8 mouse cellular contexts compared by ENCODE assay signal in the genomic region with DNA sequence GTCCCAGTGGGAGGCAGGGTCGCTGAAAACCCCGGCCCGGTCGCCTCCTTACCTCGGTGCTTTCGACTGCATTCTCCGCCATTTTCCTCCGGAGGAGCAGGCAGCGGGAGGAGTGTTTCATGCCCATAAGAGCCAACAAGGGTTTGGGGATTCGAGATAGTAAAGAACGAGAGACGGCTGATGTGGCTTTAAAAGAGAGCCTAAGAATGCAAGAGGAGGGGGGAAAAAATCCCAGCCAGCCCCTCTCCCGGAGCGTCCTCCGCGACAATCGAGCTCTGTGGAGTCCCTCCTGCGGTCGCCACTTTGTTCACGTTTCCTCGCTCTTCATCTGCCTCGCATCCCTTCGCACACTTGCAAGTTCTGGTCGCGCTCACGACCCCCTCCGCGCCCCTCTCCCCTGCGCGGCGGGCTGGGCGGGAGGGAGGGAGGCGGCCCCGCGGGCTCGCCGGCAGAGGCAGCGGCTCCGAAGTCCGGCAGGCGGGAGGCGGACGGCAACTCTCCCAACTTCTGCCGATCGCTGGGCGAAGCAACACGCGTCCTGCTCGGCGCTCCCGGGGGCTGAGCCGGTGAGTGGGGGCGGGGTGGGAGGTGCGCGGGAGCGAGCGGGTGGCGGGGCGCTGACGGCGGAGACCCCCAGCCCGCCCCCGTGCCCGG. TPM values are rescaled to one million over a fixed set of nuclear protein-coding genes. Genes with fewer than 3 reads are reported as not detected.
DNase-seq lines count a peak whose midpoint lies in the region; ATAC-seq and TF ChIP-seq lines count a peak whose summit lies in the region.

No protein-coding gene starts in this region.

- peak overlapping the region; percentile 97 for H3K4me2 ChIP-seq in midbrain, embryonic 11.5 days

- peak overlapping the region; percentile 63 for H3K4me3 ChIP-seq in left cerebral cortex, adult 2 months
- H3K4me3 ChIP-seq in hindbrain, embryonic 10.5 days: peak overlapping the region; percentile 81
- peak overlapping the region; percentile 72 for H3K4me3 ChIP-seq in midbrain, embryonic 11.5 days (ENCODE audit: low read depth, low read length)

- H3K9ac ChIP-seq in midbrain, embryonic 11.5 days (ENCODE audit: low read length): peak overlapping the region; percentile 77

- WGBS in hindbrain, embryonic 10.5 days: under 1% methylated on average over 64 of the region's 64 CpGs
- WGBS in midbrain, embryonic 11.5 days: under 1% methylated on average over 54 of the region's 64 CpGs

- peak; percentile 49 to 56 for DNase-seq in left cerebral cortex, adult 2 months (ENCODE audit: extremely low spot score in 1 of 2, low spot score in 2 of 2)
- DNase-seq in left cerebral cortex, adult 11 months (ENCODE audit: low spot score): no peak
- DNase-seq in cerebellum, postnatal 14 days: peak; percentile 57 to 61
- DNase-seq in hindbrain, embryonic 10.5 days (ENCODE audit: low spot score): peak; percentile 63
- peak; percentile 94 for DNase-seq in midbrain, embryonic 11.5 days (ENCODE audit: low spot score, missing footprints)
- DNase-seq in gastrocnemius, adult 18-20 months (ENCODE audit: low spot score): no peak
- no peak for DNase-seq in kidney, adult 9 months
- no peak for DNase-seq in frontal cortex, postnatal 25 days (ENCODE audit: low spot score in 2 of 2)

- intact Hi-C loops in left cerebral cortex, adult 2 months (cut with DNase I): loop anchor here (1.0 to 2.0 kb wide), 3 partner anchors 72 to 158 kb away; no protein-coding TSS in a partner anchor

- ATAC-seq in midbrain, embryonic 11.5 days (ENCODE audit: low FRiP score): peak; percentile 18; the same call in 1 of the 2 replicates

- TF ChIP-seq CTCF in left cerebral cortex, adult 2 months (IDR thresholded peaks at IDR 0.05): no peak

- peak overlapping the region; percentile 98 for H3K27ac ChIP-seq in left cerebral cortex, adult 2 months
- peak overlapping the region; percentile 93 for H3K27ac ChIP-seq in hindbrain, embryonic 10.5 days
- H3K27ac ChIP-seq in midbrain, embryonic 11.5 days (ENCODE audit: low read depth, low read length): peak overlapping the region; percentile 61; the same call in 1 of the 2 replicates

- peaks cover 94% of the 10 kb centered on the region for H3K27me3 ChIP-seq in hindbrain, embryonic 10.5 days (ENCODE audit: insufficient read depth, poor library complexity, severe bottlenecking)
- H3K27me3 ChIP-seq in midbrain, embryonic 11.5 days (ENCODE audit: control insufficient read depth, insufficient read depth, low read length): peaks cover 25% of the 10 kb centered on the region

- no peaks in the 10 kb centered on the region for H3K9me3 ChIP-seq in hindbrain, embryonic 10.5 days
- H3K9me3 ChIP-seq in midbrain, embryonic 11.5 days (ENCODE audit: control insufficient read depth, low read length): no peaks in the 10 kb centered on the region

- H3K4me1 ChIP-seq in hindbrain, embryonic 10.5 days (replicated peaks): peaks cover 84% of the 10 kb centered on the region
- peaks cover 28% of the 10 kb centered on the region for H3K4me1 ChIP-seq in midbrain, embryonic 11.5 days (ENCODE audit: control insufficient read depth, insufficient read depth, low read length)

- no peaks in the 10 kb centered on the region for H3K36me3 ChIP-seq in hindbrain, embryonic 10.5 days
- H3K36me3 ChIP-seq in midbrain, embryonic 11.5 days (ENCODE audit: control insufficient read depth, insufficient read depth, low read length): no peaks in the 10 kb centered on the region

RNA-seq across cellular contexts. Expression of gene Prmt8, which starts 0.5 kb away (rescaled TPM):
- 10 to 100 TPM; 87.4 to 98.2 TPM for total RNA-seq in left cerebral cortex, adult 2 months (2021)
- polyA plus RNA-seq in hindbrain, embryonic 10.5 days (2016; fragmentation: Nextera tagmentation; extraction: Ambion mirVana): 24.7 and 38.5 TPM in 2 replicates
- polyA plus RNA-seq in midbrain, embryonic 11.5 days (2014; fragmentation: Nextera tagmentation; extraction: Ambion mirVana): 27.4 and 29.2 TPM in 2 replicates
- total RNA-seq in gastrocnemius, adult 18-20 months (2021): not detected

Comparison
In these comparisons a context has a peak if more than half of its experiments do, and no peak if none do; other contexts are left out.
1. DNase-seq: peak in left cerebral cortex, adult 2 months (2 of 2), cerebellum, postnatal 14 days (2 of 2), hindbrain, embryonic 10.5 days (single experiment) and midbrain, embryonic 11.5 days (single experiment); none in left cerebral cortex, adult 11 months (single experiment), gastrocnemius, adult 18-20 months (single experiment), kidney, adult 9 months (single experiment) and frontal cortex, postnatal 25 days (0 of 2).
2. RNA of gene Prmt8, which starts 0.5 kb away (total RNA-seq): 87.4 to 98.2 TPM in left cerebral cortex, adult 2 months; not detected in gastrocnemius, adult 18-20 months; every median in the first group is over 10 times any median in the second.
3. Peak in every context shown above with its lines, with median percentiles within 50 percentile points of each other: H3K27ac ChIP-seq and H3K4me3 ChIP-seq.